Mouse (Mus musculus) left cerebral cortex, adult 9 months (tissue): ENCODE measurements at regions not wholly inside any gene's neighbourhood (a gene's known extent, or its start where the extent isn't known, plus 50 kb on each side); places are given as distances from the start of the nearest gene placed in this dataset.
A peak's percentile ranks its signal among the peaks of the same experiment; 100 is the strongest.

ENCODE experiments used
- DNase-seq, 2 experiments: peaks; one replicate each; pipeline ENCODE4 v3.0.0; 2022; ENCODE audit warnings: low spot score in 2 of 2

- DNase-seq, result no peak
These were observed 318.1 kb downstream of the Grb14 start for GRCm38 (mm10) chr2:64706646-64707177.

- no peak for DNase-seq
These were observed 328.8 kb downstream of the Grb14 start for GRCm38 (mm10) chr2:64695974-64696373.

DNA sequence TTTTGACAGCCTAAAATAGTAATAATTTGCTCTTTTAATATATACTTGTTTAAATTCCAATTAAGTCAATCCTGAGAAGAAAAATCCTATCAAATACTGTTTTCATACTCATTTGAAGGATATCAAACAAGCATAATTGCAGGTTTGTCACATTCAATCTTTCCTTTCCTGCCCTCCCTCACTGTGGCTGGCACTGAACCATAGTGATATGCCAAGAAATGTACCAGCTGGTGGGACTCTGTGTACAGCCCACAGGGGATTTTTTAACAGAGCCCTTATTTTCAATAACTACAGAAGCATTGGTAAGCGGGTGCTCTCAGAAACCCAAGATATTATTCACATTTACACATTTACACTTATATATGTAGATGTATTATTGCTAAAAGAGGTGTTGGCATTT, 333.3 kb downstream of the Grb14 start:
- DNase-seq, result no peak

GRCm38 (mm10) chr2:64690996-64691395, 333.8 kb downstream of the Grb14 start:
- no peak for DNase-seq

DNA sequence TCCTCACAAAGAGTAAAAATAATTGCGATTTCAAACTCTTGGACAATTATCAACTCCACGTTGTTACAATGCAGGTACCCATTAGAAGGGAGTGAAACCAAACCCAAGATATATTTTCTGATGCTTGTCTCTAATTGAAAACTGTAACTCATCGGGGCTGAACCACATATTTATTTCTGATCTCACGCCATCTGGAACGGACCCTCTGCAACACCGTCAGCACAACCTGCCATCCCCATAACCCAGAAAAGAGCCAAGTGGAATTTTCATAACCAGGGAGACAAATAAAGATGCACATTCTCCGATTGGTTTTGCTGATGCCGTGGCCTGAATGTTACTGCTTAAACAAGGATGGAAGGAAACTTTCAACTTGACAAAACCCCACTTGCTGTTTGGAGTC, 338.0 kb downstream of the Grb14 start:
- no peak for DNase-seq

DNA sequence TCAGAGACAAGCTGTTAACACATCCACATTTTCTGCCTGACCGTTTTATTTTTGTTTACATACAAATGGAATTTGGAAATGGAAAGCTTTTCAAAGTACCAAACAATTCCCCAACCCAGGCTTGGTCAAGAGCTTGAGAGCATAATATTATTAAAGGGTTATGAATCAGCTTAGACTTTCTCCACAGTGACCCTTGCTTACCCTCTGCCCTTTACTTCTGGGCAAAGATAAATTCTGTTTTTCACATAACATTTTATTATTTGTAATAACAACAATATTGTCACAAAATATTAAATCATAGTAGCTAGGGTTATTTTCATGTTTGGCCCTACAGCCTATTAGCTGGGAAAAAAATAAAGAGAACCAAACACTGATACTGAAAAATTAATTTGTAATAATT, 375.2 kb downstream of the Grb14 start:
- DNase-seq, result no peak

GRCm38 (mm10) chr2:64616931-64617330, 407.9 kb downstream of the Grb14 start:
- no peak for DNase-seq

GRCm38 (mm10) chr2:64606864-64607263, 417.9 kb downstream of the Grb14 start:
- DNase-seq, result no peak

DNA sequence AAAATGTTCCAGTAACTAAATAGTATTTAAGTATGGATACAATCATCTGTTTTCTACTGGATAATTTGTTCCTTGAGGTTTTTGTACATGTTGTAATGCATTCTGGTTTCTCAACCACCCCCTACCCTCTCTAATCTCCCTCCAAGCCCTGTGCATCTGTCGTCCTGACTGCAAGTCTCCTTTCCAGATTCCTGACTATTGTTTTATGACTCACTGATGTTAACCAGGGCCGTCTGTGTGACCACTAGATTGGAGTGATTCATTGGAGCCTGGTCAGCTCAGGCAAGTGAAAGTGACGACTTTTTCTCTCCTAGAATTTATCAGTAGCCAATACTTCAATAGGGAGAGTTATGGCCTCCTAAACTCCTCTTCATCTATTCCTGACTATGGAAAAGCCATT, 442.5 kb downstream of the Grb14 start:
- DNase-seq, result no peak

GRCm38 (mm10) chr2:64536032-64536431, 438.2 kb upstream of the Fign start:
- no peak for DNase-seq

GRCm38 (mm10) chr2:64535351-64535851, 437.6 kb upstream of the Fign start:
- no peak for DNase-seq

- no peak for DNase-seq
These were observed 437.0 kb upstream of the Fign start for GRCm38 (mm10) chr2:64534869-64535268.

GRCm38 (mm10) chr2:64534344-64534743, 436.5 kb upstream of the Fign start:
- DNase-seq, result no peak

GRCm38 (mm10) chr2:64522722-64523121, 424.9 kb upstream of the Fign start:
- no peak for DNase-seq

- no peak for DNase-seq
These were observed 424.4 kb upstream of the Fign start for GRCm38 (mm10) chr2:64522233-64522632.

GRCm38 (mm10) chr2:64495725-64496124, 397.9 kb upstream of the Fign start:
- no peak for DNase-seq

- DNase-seq, result no peak
These were observed 368.7 kb upstream of the Fign start for GRCm38 (mm10) chr2:64466412-64466970.

DNA sequence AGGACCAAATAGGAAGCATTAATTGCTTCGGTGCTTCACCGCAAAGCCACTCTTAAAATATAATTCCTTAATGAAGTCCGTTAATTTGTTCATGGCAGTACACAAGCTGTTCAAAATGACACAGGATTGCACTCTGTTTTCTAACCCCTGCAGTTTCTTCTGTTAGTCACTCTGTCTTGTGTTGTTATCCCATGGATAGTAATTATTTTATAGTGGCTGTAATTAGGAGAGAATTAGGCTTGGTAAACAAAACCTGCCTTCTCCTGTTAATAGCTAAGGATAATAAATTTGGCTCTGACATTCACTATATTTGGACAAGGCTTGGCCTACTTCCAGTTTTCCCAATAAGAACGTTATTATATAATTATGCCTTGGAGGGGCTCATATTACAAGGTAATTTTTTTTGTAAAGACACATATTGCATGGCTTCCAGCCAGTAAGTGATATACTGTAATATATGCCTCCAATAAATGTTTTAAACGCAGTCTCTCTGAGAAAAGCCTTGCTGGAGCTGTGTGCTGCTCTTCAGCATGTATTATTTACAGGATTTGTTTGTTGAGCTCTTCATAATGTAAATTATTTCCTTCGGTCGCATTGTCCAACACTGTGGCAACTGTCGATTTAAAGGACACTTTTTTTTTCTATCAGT, 364.8 kb upstream of the Fign start:
- no peak for DNase-seq

- DNase-seq, result no peak
These were observed 364.2 kb upstream of the Fign start for GRCm38 (mm10) chr2:64462041-64462440.

DNA sequence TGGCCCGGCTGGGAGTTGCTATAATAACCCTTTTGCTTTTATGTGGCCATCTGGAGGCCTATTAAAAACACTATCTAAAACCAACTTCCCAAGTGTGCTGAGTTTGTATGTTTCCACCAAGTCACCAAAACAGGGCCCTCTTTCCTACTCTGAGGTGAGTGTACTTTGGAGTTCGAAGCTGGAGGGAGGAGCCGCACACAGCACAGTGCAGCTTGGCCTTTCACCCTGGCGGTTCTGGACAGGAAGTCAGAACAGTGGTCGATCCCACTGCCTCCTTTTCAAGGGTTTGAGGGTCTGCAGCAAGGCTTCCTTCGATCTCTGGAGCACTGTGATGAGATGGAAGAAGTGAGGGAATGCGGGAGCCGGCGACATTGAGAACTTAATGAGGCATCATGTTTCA, 363.8 kb upstream of the Fign start:
- DNase-seq, result no peak

- DNase-seq, result peak in 1 of 2 experiments; percentile 22
These were observed 360.3 kb upstream of the Fign start for GRCm38 (mm10) chr2:64458171-64458570.

GRCm38 (mm10) chr2:64452690-64453089, 354.9 kb upstream of the Fign start:
- no peak for DNase-seq

DNA sequence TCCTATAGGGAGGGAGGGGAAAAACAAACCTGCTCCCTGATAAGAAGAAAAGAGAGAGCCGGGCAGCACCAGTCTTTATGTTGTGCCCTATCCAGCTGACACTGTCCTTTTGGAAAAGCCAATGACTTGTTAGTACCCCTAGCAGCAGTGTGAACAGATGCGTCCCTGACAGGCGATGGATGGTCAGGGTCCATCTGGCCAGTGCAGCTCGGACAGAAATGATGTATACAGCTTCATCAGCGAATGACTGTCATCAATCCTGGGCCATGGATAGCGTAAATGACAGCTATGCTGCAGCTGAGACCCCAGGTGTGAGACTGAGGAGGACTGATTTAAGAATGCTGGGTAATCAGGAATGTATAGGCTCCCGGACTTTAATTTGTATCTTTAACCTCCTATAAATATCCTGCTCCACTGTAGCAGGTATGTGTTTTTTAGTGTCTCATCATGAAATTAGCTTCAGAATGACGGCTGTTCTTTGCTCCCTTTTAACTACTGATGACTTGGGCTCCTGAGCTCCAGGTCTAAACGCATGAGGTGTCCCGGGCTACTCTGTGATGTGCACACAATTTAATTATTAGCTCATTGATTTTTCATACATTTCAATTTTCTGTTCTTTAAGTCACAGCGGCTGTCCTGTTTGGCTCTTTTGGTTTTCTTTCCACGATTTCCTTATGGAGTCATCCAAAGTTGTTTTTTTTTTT, 353.9 kb upstream of the Fign start:
- DNase-seq, result no peak
